Mouse (Mus musculus) limb, embryonic 11.5 days (tissue): ENCODE data around the gene Aadac. TPM values are rescaled to one million over a fixed set of nuclear protein-coding genes. Genes with fewer than 3 reads are reported as not detected.

Experiments used
- polyA plus RNA-seq: library from polyadenylated mRNA; unstranded; fragments of >200 nt; fragmentation: Nextera tagmentation; extraction: Ambion mirVana; gene quantifications from 2 replicates; pipeline ENCODE4 v1.2.1, GENCODE M21; 2014

Gene Aadac
- polyA plus RNA-seq, 1 experiment from 2014 or later: not detected

Other genes starting within 250 kb of the Aadac start
- not detected in 2 replicates for gene Gm8298, start 164.7 kb upstream of the Aadac start, polyA plus RNA-seq
- not detected in 2 replicates for gene C130079G13Rik, start 100.5 kb upstream of the Aadac start, polyA plus RNA-seq
- gene Aadacl2, start 19.0 kb upstream of the Aadac start, polyA plus RNA-seq: not detected in 2 replicates
- gene Sucnr1, start 56.2 kb downstream of the Aadac start, polyA plus RNA-seq: 0.21 TPM in 1 of 2 replicates, not detected in the other